In the genomic region with DNA sequence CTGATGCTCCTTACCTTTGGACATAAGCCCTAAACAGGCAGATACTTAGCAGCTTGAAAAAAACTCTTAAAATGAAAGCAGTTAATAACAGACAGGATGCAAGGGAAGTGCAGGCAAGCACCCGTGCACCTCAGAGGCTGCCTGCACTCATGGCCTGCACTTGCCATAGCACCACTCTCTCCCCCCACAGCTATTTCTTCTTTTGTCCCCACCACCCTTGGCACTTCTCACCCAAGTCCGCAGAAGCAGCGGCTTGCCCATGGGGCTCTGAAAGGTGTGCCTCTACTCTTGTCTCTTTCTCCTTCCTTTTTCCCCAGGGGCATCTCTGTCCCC, we compare ENCODE assay signal across 9 mouse cellular contexts. TPM values are rescaled to one million over a fixed set of nuclear protein-coding genes. Genes with fewer than 3 reads are reported as not detected.
DNase-seq lines count a peak whose midpoint lies in the region; ATAC-seq and TF ChIP-seq lines count a peak whose summit lies in the region.
"Had no signal": no experiment of that assay in that cellular context is flagged by ENCODE, and none has a peak within 500 bp of the region (broad histone marks: within the 10 kb centered on the region; RNA-seq: fewer than 3 reads in every experiment).

No protein-coding gene starts in this region.

- H3K4me3 ChIP-seq in heart, embryonic 10.5 days: peak overlapping the region; percentile 77
- H3K4me3 ChIP-seq in bone marrow, adult 2 months (replicated peaks; ENCODE audit: control insufficient read depth, low read depth, low read length): peak overlapping the region; percentile 51
- peak overlapping the region; percentile 57 for H3K4me3 ChIP-seq in hindbrain, embryonic 12.5 days
- peak overlapping the region; percentile 68 for H3K4me3 ChIP-seq in midbrain, embryonic 10.5 days
- H3K4me3 ChIP-seq: myocyte had no signal

- H3K36me3 ChIP-seq in heart, embryonic 10.5 days: no peaks in the 10 kb centered on the region
- H3K36me3 ChIP-seq in hindbrain, embryonic 12.5 days: no peaks in the 10 kb centered on the region
- no peaks in the 10 kb centered on the region for H3K36me3 ChIP-seq in midbrain, embryonic 10.5 days

- TF ChIP-seq CTCF in bone marrow, adult 2 months (IDR thresholded peaks at IDR 0.05; ENCODE audit: control insufficient read depth, insufficient read depth, low read length): no peak

- peak overlapping the region; percentile 92 for H3K27ac ChIP-seq in heart, embryonic 10.5 days
- H3K27ac ChIP-seq in bone marrow, adult 2 months (ENCODE audit: control insufficient read depth, insufficient read depth, low read depth, low read length, poor library complexity): no peak overlapping the region
- H3K27ac ChIP-seq in hindbrain, embryonic 12.5 days: no peak overlapping the region
- peak overlapping the region; percentile 84; the same call in 1 of the 2 replicates for H3K27ac ChIP-seq in midbrain, embryonic 10.5 days (replicated peaks)

- peak overlapping the region; percentile 68; the same call in 1 of the 2 replicates for H3K9ac ChIP-seq in hindbrain, embryonic 12.5 days

- H3K4me2 ChIP-seq in hindbrain, embryonic 12.5 days (replicated peaks): peak overlapping the region; percentile 66

- H3K4me1 ChIP-seq in heart, embryonic 10.5 days: no peaks in the 10 kb centered on the region
- no peaks in the 10 kb centered on the region for H3K4me1 ChIP-seq in bone marrow, adult 2 months (ENCODE audit: control insufficient read depth, insufficient read depth, low read length)
- no peaks in the 10 kb centered on the region for H3K4me1 ChIP-seq in hindbrain, embryonic 12.5 days
- peaks cover 6% of the 10 kb centered on the region; the same call in 1 of the 2 replicates for H3K4me1 ChIP-seq in midbrain, embryonic 10.5 days

- no peak for DNase-seq in heart, embryonic 10.5 days (ENCODE audit: low spot score)
- no peak for DNase-seq in heart, adult 18-20 months
- no peak for DNase-seq in midbrain, embryonic 10.5 days (ENCODE audit: low spot score)
- DNase-seq in thymus, adult 18-20 months: no peak
- DNase-seq in adrenal gland, postnatal 10 days: no peak
- no peak for DNase-seq in gastrocnemius, adult 8-10 months (ENCODE audit: low spot score in 2 of 2)

- 20% methylated on average over 3 of the region's 3 CpGs for WGBS in heart, embryonic 10.5 days
- 18% methylated on average over 3 of the region's 3 CpGs for WGBS in bone marrow, adult 2 months
- WGBS in hindbrain, embryonic 12.5 days: 28% methylated on average over 3 of the region's 3 CpGs
- WGBS in midbrain, embryonic 10.5 days: 33% methylated on average over 3 of the region's 3 CpGs

- peak; percentile 48; the same call in 1 of the 2 replicates for ATAC-seq in hindbrain, embryonic 12.5 days (ENCODE audit: low FRiP score)

- no peaks in the 10 kb centered on the region for H3K27me3 ChIP-seq in heart, embryonic 10.5 days (ENCODE audit: insufficient read depth, poor library complexity, severe bottlenecking)
- H3K27me3 ChIP-seq in hindbrain, embryonic 12.5 days: no peaks in the 10 kb centered on the region
- no peaks in the 10 kb centered on the region for H3K27me3 ChIP-seq in midbrain, embryonic 10.5 days (ENCODE audit: low read depth, poor library complexity, severe bottlenecking)

- TF ChIP-seq POLR2A in bone marrow, adult 2 months (IDR thresholded peaks at IDR 0.05; ENCODE audit: borderline replicate concordance, control insufficient read depth, low read depth, low read length): peak; percentile 3; the same call in 1 of the 2 replicates

- no peaks in the 10 kb centered on the region; the same call in 1 of the 2 replicates for H3K9me3 ChIP-seq in heart, embryonic 10.5 days
- peaks cover 18% of the 10 kb centered on the region; the same call in 1 of the 2 replicates for H3K9me3 ChIP-seq in hindbrain, embryonic 12.5 days (replicated peaks)
- peaks cover 28% of the 10 kb centered on the region for H3K9me3 ChIP-seq in midbrain, embryonic 10.5 days (replicated peaks)

RNA-seq across cellular contexts. Expression of a gene that starts 34.0 kb away (rescaled TPM):
- polyA plus RNA-seq in heart, embryonic 10.5 days (2016; fragmentation: Nextera tagmentation; extraction: Ambion mirVana): not detected in 2 replicates
- not detected for total RNA-seq in heart, adult 18-20 months (2021)
- not detected in 2 replicates for polyA plus RNA-seq in bone marrow, adult 2 months (2011; ENCODE audit: insufficient read depth, insufficient read length, low replicate concordance, missing spikeins)
- polyA plus RNA-seq in hindbrain, embryonic 12.5 days (2016; fragmentation: Nextera tagmentation; extraction: Ambion mirVana): not detected in 2 replicates
- polyA plus RNA-seq in midbrain, embryonic 10.5 days (2016; fragmentation: Nextera tagmentation; extraction: Ambion mirVana): not detected in 2 replicates
- total RNA-seq in adrenal gland, postnatal 10 days (2021): 1 to 10 TPM in 1 of 2 experiments, under 1 TPM in 1; 0.45 to 1.5 TPM
- not detected for total RNA-seq in gastrocnemius, adult 8-10 months (2022)
- polyA plus RNA-seq: myocyte had no signal

Comparison
In these comparisons a context has a peak if more than half of its experiments do, and no peak if none do; other contexts are left out.
1. H3K27ac ChIP-seq: peak in heart, embryonic 10.5 days (single experiment) and midbrain, embryonic 10.5 days (single experiment); none in bone marrow, adult 2 months (single experiment) and hindbrain, embryonic 12.5 days (single experiment).
2. Peak in every context shown above with its lines, with median percentiles within 50 percentile points of each other: H3K4me3 ChIP-seq.